Mouse (Mus musculus) thymus, adult 2 months (tissue): ENCODE results near the gene Odf3l1.

Source experiments
- CTCF ChIP-seq: fragments of 200-500 bp; IDR thresholded peaks from 2 replicates; pipeline ENCODE4 v1.5.1; 2012; ENCODE audit warnings: mild to moderate bottlenecking, control low read depth, low read length, moderate library complexity, borderline replicate concordance; ENCODE audit not compliant: control insufficient read depth, poor library complexity, insufficient read depth; ENCODE audit errors: extremely low read depth
- POLR2A ChIP-seq: fragments of 200-500 bp; IDR thresholded peaks from 2 replicates; pipeline ENCODE4 v1.6.1; 2012; ENCODE audit warnings: mild to moderate bottlenecking, low read length, control low read depth, moderate library complexity; ENCODE audit not compliant: control insufficient read depth, poor library complexity, insufficient read depth; ENCODE audit errors: extremely low read depth

DNA sequence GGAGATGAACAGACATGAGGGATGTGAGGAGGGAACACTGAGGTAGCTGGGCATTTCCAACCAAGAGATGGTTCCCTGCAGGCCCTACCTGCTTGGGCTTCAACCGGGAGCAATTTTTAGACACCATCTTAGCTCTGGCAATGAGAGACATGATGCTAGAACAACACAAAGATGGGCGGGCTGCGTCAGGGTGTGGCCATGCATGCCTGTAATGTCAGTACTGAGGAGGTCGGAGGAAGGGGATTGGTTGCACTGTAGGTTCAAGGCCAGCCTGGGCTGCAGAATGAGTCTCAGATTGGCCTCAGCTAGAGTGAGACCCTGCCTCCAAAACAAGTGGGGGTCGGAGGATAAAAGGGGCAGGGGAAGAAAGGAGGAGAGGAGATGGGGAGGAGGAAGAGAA lies 2.0 kb upstream of the Odf3l1 start:
- TF ChIP-seq CTCF (no peak), POLR2A (no peak)
